Mouse (Mus musculus): ENCODE data around the gene Pla2g4f. TPM values are rescaled to one million over a fixed set of nuclear protein-coding genes. Genes with fewer than 3 reads are reported as not detected.

The Pla2g4f gene
- polyA plus RNA-seq, 1 experiment from 2014 or later: not detected

- H3K9ac ChIP-seq: no peak overlapping the region
- H3K9me3 ChIP-seq (replicated peaks): no peaks in the 10 kb centered on the region
- H3K4me2 ChIP-seq: no peak overlapping the region
- WGBS (ENCODE audit: insufficient replicate concordance): 10% methylated on average over 8 of the region's 8 CpGs
- H3K36me3 ChIP-seq (replicated peaks): no peaks in the 10 kb centered on the region
- H3K27ac ChIP-seq (replicated peaks): no peak overlapping the region
- H3K27me3 ChIP-seq: no peaks in the 10 kb centered on the region
- H3K4me3 ChIP-seq (replicated peaks): no peak overlapping the region
- no peaks in the 10 kb centered on the region for H3K4me1 ChIP-seq (replicated peaks)
- no peak for ATAC-seq (ENCODE audit: insufficient read depth)
Measured at GRCm38 (mm10) chr2:120279961-120280360, 34.0 kb downstream of the Pla2g4f start.

- Histone ChIP-seq H3K9me3 (replicated peaks) (no peaks in the 10 kb centered on the region), H3K4me1 (replicated peaks) (no peaks in the 10 kb centered on the region), H3K36me3 (replicated peaks) (no peaks in the 10 kb centered on the region), H3K27me3 (no peaks in the 10 kb centered on the region), H3K4me3 (replicated peaks) (no peak overlapping the region), H3K9ac (no peak overlapping the region), H3K27ac (replicated peaks) (no peak overlapping the region), H3K4me2 (no peak overlapping the region)
- no peak for ATAC-seq (ENCODE audit: insufficient read depth)
- WGBS (ENCODE audit: insufficient replicate concordance): 60% methylated on average over 4 of the region's 4 CpGs
Measured at GRCm38 (mm10) chr2:120276951-120277350, 37.0 kb downstream of the Pla2g4f start.

- WGBS (ENCODE audit: insufficient replicate concordance): 3% methylated on average over 9 of the region's 9 CpGs
Measured at GRCm38 (mm10) chr2:120268635-120269034, 45.3 kb downstream of the Pla2g4f start.

GRCm38 (mm10) chr2:120265523-120265922, 48.4 kb downstream of the Pla2g4f start:
- WGBS (ENCODE audit: insufficient replicate concordance): 60% methylated on average over 6 of the region's 6 CpGs
- Histone ChIP-seq H3K9me3 (replicated peaks) (no peaks in the 10 kb centered on the region), H3K4me1 (replicated peaks) (no peaks in the 10 kb centered on the region), H3K9ac (no peak overlapping the region), H3K36me3 (replicated peaks) (no peaks in the 10 kb centered on the region), H3K4me2 (no peak overlapping the region), H3K27me3 (peaks cover 10% of the 10 kb centered on the region), H3K4me3 (replicated peaks) (no peak overlapping the region), H3K27ac (replicated peaks) (no peak overlapping the region)
- no peak for ATAC-seq (ENCODE audit: insufficient read depth)

More at GRCm38 (mm10) chr2:120268635-120269034, 45.3 kb downstream of the Pla2g4f start:
- Histone ChIP-seq H3K9me3 (replicated peaks) (no peaks in the 10 kb centered on the region), H3K9ac (no peak overlapping the region), H3K27ac (replicated peaks) (no peak overlapping the region), H3K4me2 (no peak overlapping the region), H3K36me3 (replicated peaks) (no peaks in the 10 kb centered on the region), H3K4me3 (replicated peaks) (no peak overlapping the region), H3K27me3 (peaks cover 10% of the 10 kb centered on the region), H3K4me1 (replicated peaks) (no peaks in the 10 kb centered on the region)
- ATAC-seq (ENCODE audit: insufficient read depth): no peak

GRCm38 (mm10) chr2:120264858-120265257, 49.1 kb downstream of the Pla2g4f start:
- H3K9ac ChIP-seq: no peak overlapping the region
- no peaks in the 10 kb centered on the region for H3K36me3 ChIP-seq (replicated peaks)
- H3K4me2 ChIP-seq: no peak overlapping the region
- no peak overlapping the region for H3K27ac ChIP-seq (replicated peaks)
- H3K27me3 ChIP-seq: peaks cover 10% of the 10 kb centered on the region
- no peak overlapping the region for H3K4me3 ChIP-seq (replicated peaks)
- WGBS (ENCODE audit: insufficient replicate concordance): 55% methylated on average over 10 of the region's 10 CpGs
- H3K9me3 ChIP-seq (replicated peaks): no peaks in the 10 kb centered on the region
- no peaks in the 10 kb centered on the region for H3K4me1 ChIP-seq (replicated peaks)
- ATAC-seq (ENCODE audit: insufficient read depth): no peak

- Histone ChIP-seq H3K36me3 (replicated peaks) (no peaks in the 10 kb centered on the region), H3K4me3 (replicated peaks) (no peak overlapping the region), H3K4me2 (no peak overlapping the region), H3K27me3 (no peaks in the 10 kb centered on the region; the same call in 1 of the 2 replicates), H3K4me1 (replicated peaks) (no peaks in the 10 kb centered on the region), H3K9me3 (replicated peaks) (no peaks in the 10 kb centered on the region), H3K27ac (replicated peaks) (no peak overlapping the region), H3K9ac (no peak overlapping the region)
- WGBS (ENCODE audit: insufficient replicate concordance): 11% methylated on average over 1 of the region's 1 CpGs
- ATAC-seq (ENCODE audit: insufficient read depth): no peak
Measured at GRCm38 (mm10) chr2:120262876-120263275, 51.1 kb downstream of the Pla2g4f start.

- Histone ChIP-seq H3K4me1 (replicated peaks) (no peaks in the 10 kb centered on the region), H3K9me3 (replicated peaks) (0 out of 2 replicates have a peak, but pooled peaks cover 3% of the 10 kb centered on the region), H3K9ac (no peak overlapping the region), H3K27ac (replicated peaks) (no peak overlapping the region), H3K4me3 (replicated peaks) (no peak overlapping the region), H3K27me3 (0 out of 2 replicates have a peak, but pooled peaks cover 2% of the 10 kb centered on the region), H3K36me3 (replicated peaks) (no peaks in the 10 kb centered on the region), H3K4me2 (no peak overlapping the region)
- ATAC-seq (ENCODE audit: insufficient read depth): no peak
- 59% methylated on average over 3 of the region's 3 CpGs for WGBS (ENCODE audit: insufficient replicate concordance)
Measured at GRCm38 (mm10) chr2:120261346-120261745, 52.6 kb downstream of the Pla2g4f start.

- Histone ChIP-seq H3K4me2 (no peak overlapping the region), H3K36me3 (replicated peaks) (no peaks in the 10 kb centered on the region), H3K9ac (no peak overlapping the region), H3K4me1 (replicated peaks) (no peaks in the 10 kb centered on the region), H3K4me3 (replicated peaks) (no peak overlapping the region), H3K27ac (replicated peaks) (no peak overlapping the region), H3K9me3 (replicated peaks) (0 out of 2 replicates have a peak, but pooled peaks cover 3% of the 10 kb centered on the region), H3K27me3 (0 out of 2 replicates have a peak, but pooled peaks cover 2% of the 10 kb centered on the region)
- no peak for ATAC-seq (ENCODE audit: insufficient read depth)
Measured at GRCm38 (mm10) chr2:120256259-120256658, 57.7 kb downstream of the Pla2g4f start.

GRCm38 (mm10) chr2:120252644-120253043, 61.3 kb downstream of the Pla2g4f start:
- Histone ChIP-seq H3K4me3 (replicated peaks) (no peak overlapping the region), H3K27ac (replicated peaks) (no peak overlapping the region), H3K36me3 (replicated peaks) (no peaks in the 10 kb centered on the region), H3K9ac (no peak overlapping the region), H3K9me3 (replicated peaks) (0 out of 2 replicates have a peak, but pooled peaks cover 2% of the 10 kb centered on the region), H3K27me3 (0 out of 2 replicates have a peak, but pooled peaks cover 2% of the 10 kb centered on the region), H3K4me2 (no peak overlapping the region), H3K4me1 (replicated peaks) (no peaks in the 10 kb centered on the region)
- no peak for ATAC-seq (ENCODE audit: insufficient read depth)
- WGBS (ENCODE audit: insufficient replicate concordance): 49% methylated on average over 6 of the region's 6 CpGs

Other genes starting within 250 kb of the Pla2g4f start
- gene Ehd4, start 159.6 kb downstream of the Pla2g4f start, polyA plus RNA-seq (2015; fragmentation: Nextera tagmentation; extraction: Ambion mirVana): 23.4 and 29.0 TPM in 2 replicates
- gene Pla2g4e, start 68.8 kb downstream of the Pla2g4f start, polyA plus RNA-seq (2015; fragmentation: Nextera tagmentation; extraction: Ambion mirVana): 0.02 TPM in 1 of 2 replicates, not detected in the other
- gene Pla2g4d, start 25.0 kb downstream of the Pla2g4f start, polyA plus RNA-seq (2015; fragmentation: Nextera tagmentation; extraction: Ambion mirVana): not detected in 2 replicates
- 6.8 and 7.7 TPM in 2 replicates for gene Vps39, start 39.0 kb upstream of the Pla2g4f start, polyA plus RNA-seq (2015; fragmentation: Nextera tagmentation; extraction: Ambion mirVana)
- gene Ganc, start 89.7 kb upstream of the Pla2g4f start, polyA plus RNA-seq (2015; fragmentation: Nextera tagmentation; extraction: Ambion mirVana): 6.0 and 6.9 TPM in 2 replicates
- 2.6 and 3.6 TPM in 2 replicates for gene Tmem87a, start 89.9 kb upstream of the Pla2g4f start, polyA plus RNA-seq (2015; fragmentation: Nextera tagmentation; extraction: Ambion mirVana)
- gene Capn3, start 141.9 kb upstream of the Pla2g4f start, polyA plus RNA-seq (2015; fragmentation: Nextera tagmentation; extraction: Ambion mirVana): 3.5 and 4.9 TPM in 2 replicates
- 17.4 and 18.1 TPM in 2 replicates for gene Zfp106, start 249.7 kb upstream of the Pla2g4f start, polyA plus RNA-seq (2015; fragmentation: Nextera tagmentation; extraction: Ambion mirVana)

Measured in liver, embryonic 15.5 days (tissue).